Mouse (Mus musculus): ENCODE measurements at regions not wholly inside any gene's neighbourhood (a gene's known extent, or its start where the extent isn't known, plus 50 kb on each side); places are given as distances from the start of the nearest gene placed in this dataset.
A peak's percentile ranks its signal among the peaks of the same experiment; 100 is the strongest.

- no peak for DNase-seq (ENCODE audit: low spot score in 2 of 2)
These were observed 62.2 kb upstream of the Blcap start for GRCm38 (mm10) chr2:157633286-157633685.

GRCm38 (mm10) chr2:157635670-157636069, 64.6 kb upstream of the Blcap start:
- peak; percentile 79 to 85 for DNase-seq (ENCODE audit: low spot score in 2 of 2)

- no peak for DNase-seq (ENCODE audit: low spot score in 2 of 2)
These were observed 69.8 kb upstream of the Blcap start for GRCm38 (mm10) chr2:157640873-157641272.

GRCm38 (mm10) chr2:157663584-157664375, 73.4 kb upstream of the Ctnnbl1 start:
- DNase-seq (ENCODE audit: low spot score in 2 of 2): peak in 1 of 2 experiments; percentile 4

- no peak for DNase-seq (ENCODE audit: low spot score in 2 of 2)
These were observed 72.7 kb upstream of the Ctnnbl1 start for GRCm38 (mm10) chr2:157664481-157664880.

- DNase-seq (ENCODE audit: low spot score in 2 of 2): no peak
These were observed 67.0 kb upstream of the Ctnnbl1 start for GRCm38 (mm10) chr2:157670191-157670590.

- DNase-seq (ENCODE audit: low spot score in 2 of 2): no peak
These were observed 62.3 kb upstream of the Ctnnbl1 start for GRCm38 (mm10) chr2:157674906-157675305.

- no peak for DNase-seq (ENCODE audit: low spot score in 2 of 2)
These were observed 60.6 kb upstream of the Ctnnbl1 start for GRCm38 (mm10) chr2:157676396-157677176.

- DNase-seq (ENCODE audit: low spot score in 2 of 2): no peak
These were observed 59.9 kb upstream of the Ctnnbl1 start for GRCm38 (mm10) chr2:157677262-157677661.

- DNase-seq (ENCODE audit: low spot score in 2 of 2): no peak
These were observed 55.3 kb upstream of the Ctnnbl1 start for GRCm38 (mm10) chr2:157681931-157682330.

All from right cerebral cortex, postnatal 36 days (tissue).